Mouse (Mus musculus) WW6 (cell line): ENCODE data around the gene Olfr906.

ENCODE experiments used
- DNase-seq: peaks from one replicate; pipeline ENCODE4 v3.0.0-alpha.2; 2013; ENCODE audit warnings: low read depth, low spot score

Gene Olfr906

GRCm38 (mm10) chr9:38486785-38487184, at the start of gene Olfr906:
Gene Olfr906 (plus strand): TSS chr9:38487085.
- DNase-seq, result no peak

GRCm38 (mm10) chr9:38447352-38447751, 39.5 kb upstream of the Olfr906 start, which contains the start of gene Olfr902:
Gene Olfr902 (plus strand): TSS chr9:38447652.
- no peak for DNase-seq

- no peak for DNase-seq
These were observed 24.0 kb upstream of the Olfr906 start, which contains the start of gene Olfr904 for GRCm38 (mm10) chr9:38462844-38463243. Gene Olfr904 (plus strand): TSS chr9:38463144.

GRCm38 (mm10) chr9:38470807-38471206, 16.1 kb upstream of the Olfr906 start, which contains the start of gene Olfr905:
Gene Olfr905 (plus strand): TSS chr9:38471107.
- DNase-seq, result no peak

GRCm38 (mm10) chr9:38495501-38495900, 8.6 kb downstream of the Olfr906 start, which contains the start of gene Olfr907:
Gene Olfr907 (plus strand): TSS chr9:38495801.
- DNase-seq, result no peak

GRCm38 (mm10) chr9:38512353-38512752, 25.5 kb downstream of the Olfr906 start:
- DNase-seq, result no peak

GRCm38 (mm10) chr9:38521280-38521679, 34.4 kb downstream of the Olfr906 start, which contains the start of gene Olfr911-ps1:
Gene Olfr911-ps1 (plus strand): TSS chr9:38521580.
- no peak for DNase-seq

- DNase-seq, result no peak
These were observed 50.7 kb downstream of the Olfr906 start, which contains the start of gene Olfr910 for GRCm38 (mm10) chr9:38537549-38537948. Gene Olfr910 (plus strand): TSS chr9:38537849.
